Mouse (Mus musculus) midbrain, postnatal 0 days (tissue): ENCODE measurements at regions not wholly inside any gene's neighbourhood (a gene's known extent, or its start where the extent isn't known, plus 50 kb on each side); places are given as distances from the start of the nearest gene placed in this dataset.

Experiments used
- ATAC-seq: fragments of 200-750 bp; cut with Nextera tagmentation; 2 replicates; pipeline ENCODE4 v1.8.0; 2017; ENCODE audit warnings: moderate number of reproducible peaks, mild to moderate bottlenecking, moderate TSS enrichment, moderate library complexity; ENCODE audit not compliant: low FRiP score
- DNase-seq: peaks from one replicate; pipeline ENCODE4 v3.0.0-alpha.2; 2015; ENCODE audit warnings: low spot score
- H3K27ac ChIP-seq: fragments of 300-500 bp; sonication (generic); 2 replicates; pipeline ENCODE4 v1.5.1; 2014; ENCODE audit warnings: low read depth, mild to moderate bottlenecking, low read length, mixed read lengths
- H3K27me3 ChIP-seq: fragments of 300-500 bp; sonication (generic); 2 replicates; pipeline ENCODE4 v1.6.1; 2014; ENCODE audit warnings: low read length, control low read depth, mixed read lengths; ENCODE audit not compliant: insufficient read depth
- H3K36me3 ChIP-seq: fragments of 300-500 bp; sonication (generic); 2 replicates; pipeline ENCODE4 v1.6.1; 2014; ENCODE audit warnings: low read length, control low read depth, mixed read lengths; ENCODE audit not compliant: insufficient read depth
- H3K4me1 ChIP-seq: fragments of 300-500 bp; sonication (generic); 2 replicates; pipeline ENCODE4 v1.6.1; 2014; ENCODE audit warnings: mild to moderate bottlenecking, control low read depth, antibody characterized with exemption, low read length, mixed read lengths; ENCODE audit not compliant: insufficient read depth
- H3K4me2 ChIP-seq: fragments of 300-500 bp; sonication (generic); 2 replicates; pipeline ENCODE4 v1.6.1; 2014; ENCODE audit warnings: low read depth, mild to moderate bottlenecking, low read length, mixed read lengths; ENCODE audit not compliant: poor library complexity, severe bottlenecking
- H3K4me3 ChIP-seq: fragments of 300-500 bp; sonication (generic); 2 replicates; pipeline ENCODE4 v1.5.1; 2014; ENCODE audit warnings: low read depth, mild to moderate bottlenecking, low read length, moderate library complexity
- H3K9ac ChIP-seq: fragments of 300-500 bp; sonication (generic); replicated peaks from 2 replicates; pipeline ENCODE4 v1.6.1; 2014; ENCODE audit warnings: mild to moderate bottlenecking, low read length, moderate library complexity, mixed read lengths; ENCODE audit not compliant: poor library complexity, severe bottlenecking
- H3K9me3 ChIP-seq: fragments of 300-500 bp; sonication (generic); 2 replicates; pipeline ENCODE4 v1.6.1; 2016; ENCODE audit warnings: low read length, control low read depth
- CTCF ChIP-seq: IDR thresholded peaks from 2 replicates; pipeline ENCODE4 v1.5.1; 2016; ENCODE audit warnings: antibody characterized with exemption, mild to moderate bottlenecking
- WGBS: fragments of 180-500 bp; shearing (Covaris S2); extraction: QIAGEN DNeasy Blood & Tissue Kit; methylation state at CpG from one replicate; pipeline ENCODE4 v1.1.7; 2014; 5-methylcytosine and 5-hydroxymethylcytosine counted together

DNA sequence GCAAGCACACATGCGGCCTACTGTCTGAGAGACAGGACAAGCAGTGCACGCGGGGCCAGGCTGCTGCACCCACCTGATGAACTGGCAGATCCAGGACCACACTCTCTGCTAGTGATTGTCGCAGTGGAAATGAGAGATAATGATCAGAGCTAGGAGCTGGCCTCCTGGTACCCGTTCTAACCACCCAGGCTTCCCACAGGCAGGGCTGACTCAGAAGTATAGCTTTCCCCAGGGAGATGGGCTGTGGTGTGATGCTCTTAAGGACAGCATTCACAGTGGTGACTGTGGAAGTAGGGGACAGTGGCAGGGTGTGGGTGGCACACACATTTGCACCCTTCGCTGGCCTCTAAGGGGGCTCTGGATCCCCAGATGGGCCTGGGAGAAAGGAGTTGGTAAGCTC, 128.0 kb downstream of the Kif26a start:
- H3K4me2 ChIP-seq, result no peak overlapping the region
- 79% methylated on average over 6 of the region's 6 CpGs for WGBS
- DNase-seq, result no peak
- ATAC-seq, result no peak
- no peaks in the 10 kb centered on the region for H3K9me3 ChIP-seq
- no peak overlapping the region for H3K27ac ChIP-seq
- no peak overlapping the region for H3K4me3 ChIP-seq
- H3K9ac ChIP-seq, result no peak overlapping the region
- H3K27me3 ChIP-seq, result no peaks in the 10 kb centered on the region
- H3K4me1 ChIP-seq, result no peaks in the 10 kb centered on the region
- H3K36me3 ChIP-seq, result no peaks in the 10 kb centered on the region
- no peak for TF ChIP-seq CTCF

GRCm38 (mm10) chr12:112274756-112275155, 128.7 kb downstream of the Kif26a start:
- WGBS, result 14% methylated on average over 11 of the region's 11 CpGs

GRCm38 (mm10) chr12:112276651-112277050, 130.6 kb downstream of the Kif26a start:
- Histone ChIP-seq H3K27ac (no peak overlapping the region), H3K27me3 (no peaks in the 10 kb centered on the region), H3K4me1 (no peaks in the 10 kb centered on the region), H3K4me2 (no peak overlapping the region), H3K4me3 (no peak overlapping the region), H3K36me3 (no peaks in the 10 kb centered on the region), H3K9me3 (no peaks in the 10 kb centered on the region), H3K9ac (no peak overlapping the region)
- ATAC-seq (no peak), DNase-seq (no peak)
- no peak for TF ChIP-seq CTCF
- WGBS, result 20% methylated on average over 7 of the region's 7 CpGs

More at GRCm38 (mm10) chr12:112274756-112275155, 128.7 kb downstream of the Kif26a start:
- Histone ChIP-seq H3K27me3 (no peaks in the 10 kb centered on the region), H3K9me3 (no peaks in the 10 kb centered on the region), H3K4me1 (no peaks in the 10 kb centered on the region), H3K4me3 (no peak overlapping the region), H3K4me2 (no peak overlapping the region), H3K36me3 (no peaks in the 10 kb centered on the region), H3K27ac (no peak overlapping the region), H3K9ac (no peak overlapping the region)
- DNase-seq, result no peak
- no peak for ATAC-seq
- TF ChIP-seq CTCF, result no peak

DNA sequence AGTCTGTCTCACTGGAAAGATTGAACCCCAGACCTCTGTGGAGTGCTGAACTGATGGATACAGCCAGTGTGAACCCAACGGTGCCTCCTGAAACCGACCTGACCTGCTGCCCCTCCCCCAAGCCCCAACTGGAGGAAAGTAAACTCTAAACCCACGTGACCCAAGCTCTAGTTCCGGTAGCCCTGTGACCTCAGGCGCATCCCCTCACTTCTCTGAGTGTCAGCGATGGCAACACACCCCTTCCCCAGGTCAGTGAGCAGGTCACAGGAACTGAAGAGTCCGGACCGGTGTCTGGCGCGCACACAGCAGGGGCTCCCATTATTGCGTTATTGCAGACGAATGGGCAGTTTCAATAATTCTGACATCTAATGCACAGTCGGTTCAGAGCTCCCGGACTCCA, 131.5 kb downstream of the Kif26a start:
- Histone ChIP-seq H3K36me3 (no peaks in the 10 kb centered on the region), H3K4me3 (no peak overlapping the region), H3K27ac (no peak overlapping the region), H3K27me3 (no peaks in the 10 kb centered on the region), H3K9me3 (no peaks in the 10 kb centered on the region), H3K9ac (no peak overlapping the region), H3K4me2 (no peak overlapping the region), H3K4me1 (no peaks in the 10 kb centered on the region)
- TF ChIP-seq CTCF, result no peak
- WGBS, result 32% methylated on average over 14 of the region's 14 CpGs
- ATAC-seq (no peak), DNase-seq (no peak)

DNA sequence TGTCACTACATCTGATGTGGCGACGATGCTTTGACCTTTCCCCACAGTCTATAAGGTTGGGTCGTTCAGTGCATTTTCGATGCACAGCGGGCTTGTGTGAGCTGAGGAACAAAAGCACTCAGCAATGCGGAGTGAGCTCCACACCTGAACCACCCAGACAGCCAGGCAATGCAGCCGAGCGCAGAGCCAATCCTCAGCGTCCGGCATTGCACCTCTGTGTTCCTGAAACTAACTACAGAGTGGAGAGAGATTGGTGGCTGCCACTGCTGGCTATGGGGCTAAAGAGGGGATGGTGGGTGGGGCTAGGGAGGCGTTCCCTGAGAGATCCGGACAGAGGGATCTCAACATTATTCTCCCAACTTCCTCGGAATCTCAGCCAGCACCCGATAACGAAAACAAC, 139.1 kb downstream of the Kif26a start:
- no peak for TF ChIP-seq CTCF
- no peaks in the 10 kb centered on the region; the same call in 1 of the 2 replicates for H3K4me1 ChIP-seq
- no peak overlapping the region for H3K4me3 ChIP-seq
- H3K4me2 ChIP-seq, result no peak overlapping the region
- H3K27ac ChIP-seq, result no peak overlapping the region
- no peak for ATAC-seq
- no peaks in the 10 kb centered on the region for H3K36me3 ChIP-seq
- DNase-seq, result no peak
- H3K9me3 ChIP-seq, result no peaks in the 10 kb centered on the region
- H3K9ac ChIP-seq, result no peak overlapping the region
- 53% methylated on average over 15 of the region's 15 CpGs for WGBS
- H3K27me3 ChIP-seq, result no peaks in the 10 kb centered on the region

DNA sequence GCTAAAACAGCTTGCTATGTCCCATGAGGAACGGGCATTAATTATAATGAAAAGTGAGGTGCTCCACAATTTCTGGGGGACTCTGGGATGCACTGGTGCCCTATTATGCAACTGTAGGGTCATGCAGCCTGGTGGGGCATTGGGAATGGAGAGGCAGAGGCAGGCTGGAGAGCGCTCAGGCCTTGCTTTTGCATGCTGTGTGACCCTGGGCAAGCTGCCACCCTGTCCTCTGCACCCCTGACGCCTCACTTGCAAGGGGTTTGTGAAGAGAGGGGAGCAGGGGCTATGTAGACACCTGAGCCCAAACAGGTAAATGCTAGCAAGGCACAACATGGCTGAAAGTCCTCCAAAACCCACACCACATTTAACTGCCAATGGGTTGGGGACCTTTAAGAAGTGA, 142.8 kb downstream of the Kif26a start:
- TF ChIP-seq CTCF, result no peak
- Histone ChIP-seq H3K4me3 (no peak overlapping the region), H3K36me3 (no peaks in the 10 kb centered on the region), H3K4me2 (no peak overlapping the region), H3K4me1 (peaks cover 3% of the 10 kb centered on the region; the same call in 1 of the 2 replicates), H3K27me3 (no peaks in the 10 kb centered on the region), H3K27ac (no peak overlapping the region), H3K9me3 (no peaks in the 10 kb centered on the region), H3K9ac (no peak overlapping the region)
- WGBS, result 73% methylated on average over 3 of the region's 3 CpGs
- DNase-seq (no peak), ATAC-seq (no peak)
